In the genomic region with DNA sequence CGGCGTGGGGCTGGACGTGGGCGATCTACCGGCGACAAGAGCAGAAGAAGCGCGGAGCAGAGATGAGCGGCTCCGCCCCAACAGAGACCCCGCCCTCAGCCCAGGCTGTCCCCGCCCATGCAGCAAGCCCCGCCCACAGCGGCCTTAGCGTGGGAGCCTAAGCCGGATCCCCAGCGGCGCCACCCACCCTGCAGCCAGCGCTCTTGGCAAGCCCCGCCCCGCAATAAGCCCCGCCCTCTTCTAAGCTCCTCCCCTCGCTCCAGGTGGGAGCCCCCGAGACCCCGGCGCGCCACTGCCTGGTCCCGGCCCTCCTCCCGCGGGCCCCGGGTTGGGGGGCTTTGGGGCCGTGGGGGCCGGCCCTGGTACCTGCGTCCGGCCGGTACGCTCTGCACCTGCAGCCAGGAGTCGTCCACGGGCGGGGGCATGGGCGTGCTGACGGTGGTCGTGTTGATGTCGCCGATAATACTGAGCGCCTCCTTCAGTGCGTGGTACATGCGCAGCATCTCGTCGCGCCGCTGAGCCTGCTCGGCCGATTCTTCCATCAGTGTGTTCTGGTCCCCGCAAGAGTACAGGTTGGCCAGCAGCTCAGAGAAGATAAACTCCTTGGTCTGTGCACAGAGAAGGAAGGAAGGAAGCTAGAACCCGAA, we compare ENCODE assay signal across 7 mouse cellular contexts. TPM values are rescaled to one million over a fixed set of nuclear protein-coding genes. Genes with fewer than 3 reads are reported as not detected.
DNase-seq lines count a peak whose midpoint lies in the region; ATAC-seq and TF ChIP-seq lines count a peak whose summit lies in the region.

No protein-coding gene starts in this region.

- 3% methylated on average over 48 of the region's 56 CpGs for WGBS in forebrain, postnatal 0 days
- WGBS in hindbrain, embryonic 16.5 days = 2% methylated on average over 46 of the region's 56 CpGs
- WGBS in liver, embryonic 12.5 days (ENCODE audit: insufficient replicate concordance) = 1% methylated on average over 54 of the region's 56 CpGs
- 5% methylated on average over 47 of the region's 56 CpGs for WGBS in stomach, embryonic 15.5 days

- H3K9me3 ChIP-seq in forebrain, postnatal 0 days (ENCODE audit: low read length) = no peaks in the 10 kb centered on the region
- H3K9me3 ChIP-seq in hindbrain, embryonic 16.5 days (ENCODE audit: control insufficient read depth, low read length) = no peaks in the 10 kb centered on the region
- H3K9me3 ChIP-seq in liver, embryonic 12.5 days (replicated peaks) = no peaks in the 10 kb centered on the region
- H3K9me3 ChIP-seq in stomach, embryonic 15.5 days = no peaks in the 10 kb centered on the region

- peak overlapping the region; percentile 95 for H3K4me2 ChIP-seq in forebrain, postnatal 0 days (ENCODE audit: low read depth)
- peak overlapping the region; percentile 75 for H3K4me2 ChIP-seq in hindbrain, embryonic 16.5 days (ENCODE audit: low read length)
- peak overlapping the region; percentile 100 for H3K4me2 ChIP-seq in liver, embryonic 12.5 days
- peak overlapping the region; percentile 100 for H3K4me2 ChIP-seq in stomach, embryonic 15.5 days

- H3K4me3 ChIP-seq in forebrain, postnatal 0 days (ENCODE audit: low read depth, low read length) = peak overlapping the region; percentile 42
- H3K4me3 ChIP-seq in hindbrain, embryonic 16.5 days (ENCODE audit: low read length) = peak overlapping the region; percentile 43
- H3K4me3 ChIP-seq in liver, embryonic 12.5 days = peak overlapping the region; percentile 63
- peak overlapping the region; percentile 72 for H3K4me3 ChIP-seq in stomach, embryonic 15.5 days (replicated peaks)

- 0 out of 2 replicates have a peak, but pooled peaks have one; percentile 18 for TF ChIP-seq CTCF in forebrain, postnatal 0 days (IDR thresholded peaks at IDR 0.05; ENCODE audit: low read depth)

- peak overlapping the region; percentile 59 for H3K9ac ChIP-seq in forebrain, postnatal 0 days
- peak overlapping the region; percentile 61 for H3K9ac ChIP-seq in hindbrain, embryonic 16.5 days (ENCODE audit: low read depth, low read length)
- peak overlapping the region; percentile 68 for H3K9ac ChIP-seq in liver, embryonic 12.5 days
- H3K9ac ChIP-seq in stomach, embryonic 15.5 days = peak overlapping the region; percentile 69

- DNase-seq in T-cell, adult 2 months (ENCODE audit: low spot score) = peak; percentile 79
- peak; percentile 70 for DNase-seq in c-Kit-positive CD71-positive TER-119-negative erythroid progenitor cells, embryonic 14.5 days (ENCODE audit: low read depth)
- peak; percentile 82 for DNase-seq in forebrain, postnatal 0 days
- peak; percentile 85 for DNase-seq in naive thymus-derived CD4-positive, alpha-beta T cell, adult 2 months (ENCODE audit: low read depth)

- peaks cover 51% of the 10 kb centered on the region for H3K36me3 ChIP-seq in forebrain, postnatal 0 days (ENCODE audit: insufficient read depth)
- peaks cover 27% of the 10 kb centered on the region for H3K36me3 ChIP-seq in hindbrain, embryonic 16.5 days (ENCODE audit: control insufficient read depth, insufficient read depth, low read length)
- H3K36me3 ChIP-seq in liver, embryonic 12.5 days = peaks cover 9% of the 10 kb centered on the region; the same call in 1 of the 2 replicates
- H3K36me3 ChIP-seq in stomach, embryonic 15.5 days = peaks cover 18% of the 10 kb centered on the region; the same call in 1 of the 2 replicates

- H3K27ac ChIP-seq in forebrain, postnatal 0 days (ENCODE audit: low read depth, low read length) = 0 out of 2 replicates have a peak overlapping the region, but pooled peaks have one; percentile 21
- H3K27ac ChIP-seq in hindbrain, embryonic 16.5 days (ENCODE audit: low read depth, low read length) = peak overlapping the region; percentile 46; the same call in 1 of the 2 replicates
- H3K27ac ChIP-seq in liver, embryonic 12.5 days = no peak overlapping the region
- peak overlapping the region; percentile 35; the same call in 1 of the 2 replicates for H3K27ac ChIP-seq in stomach, embryonic 15.5 days

- ATAC-seq in forebrain, postnatal 0 days = peak; percentile 78
- peak; percentile 71 for ATAC-seq in hindbrain, embryonic 16.5 days
- ATAC-seq in liver, embryonic 12.5 days = peak; percentile 78
- peak; percentile 71 for ATAC-seq in stomach, embryonic 15.5 days (ENCODE audit: insufficient read depth, low FRiP score, low read depth)

- peaks cover 8% of the 10 kb centered on the region; the same call in 1 of the 2 replicates for H3K4me1 ChIP-seq in forebrain, postnatal 0 days (ENCODE audit: insufficient read depth)
- H3K4me1 ChIP-seq in hindbrain, embryonic 16.5 days (ENCODE audit: control insufficient read depth, insufficient read depth, low read depth, low read length) = peaks cover 8% of the 10 kb centered on the region
- peaks cover 25% of the 10 kb centered on the region for H3K4me1 ChIP-seq in liver, embryonic 12.5 days
- peaks cover 43% of the 10 kb centered on the region for H3K4me1 ChIP-seq in stomach, embryonic 15.5 days

- no peaks in the 10 kb centered on the region for H3K27me3 ChIP-seq in forebrain, postnatal 0 days (ENCODE audit: insufficient read depth, low read length)
- no peaks in the 10 kb centered on the region for H3K27me3 ChIP-seq in hindbrain, embryonic 16.5 days (replicated peaks; ENCODE audit: control insufficient read depth, insufficient read depth, low read length)
- peaks cover 76% of the 10 kb centered on the region for H3K27me3 ChIP-seq in liver, embryonic 12.5 days (replicated peaks)
- H3K27me3 ChIP-seq in stomach, embryonic 15.5 days (replicated peaks) = no peaks in the 10 kb centered on the region

RNA-seq across cellular contexts. Expression of gene Swi5, which starts 24.6 kb away (rescaled TPM):
- total RNA-seq in forebrain, postnatal 0 days (2014; rRNA removed) = 290 and 323 TPM in 2 replicates
- 407 and 445 TPM in 2 replicates for polyA plus RNA-seq in forebrain, postnatal 0 days (2015; fragmentation: Nextera tagmentation; extraction: Ambion mirVana)
- polyA plus RNA-seq in hindbrain, embryonic 16.5 days (2015; fragmentation: Nextera tagmentation; extraction: Ambion mirVana) = 378 and 447 TPM in 2 replicates
- 214 and 218 TPM in 2 replicates for polyA plus RNA-seq in liver, embryonic 12.5 days (2016; fragmentation: Nextera tagmentation; extraction: Ambion mirVana)
- 418 and 429 TPM in 2 replicates for polyA plus RNA-seq in stomach, embryonic 15.5 days (2015; fragmentation: Nextera tagmentation; extraction: Ambion mirVana)

RNA-seq across cellular contexts. Expression of gene Golga2, which starts 25.3 kb away (rescaled TPM):
- 62.2 and 64.4 TPM in 2 replicates for total RNA-seq in forebrain, postnatal 0 days (2014; rRNA removed)
- polyA plus RNA-seq in forebrain, postnatal 0 days (2015; fragmentation: Nextera tagmentation; extraction: Ambion mirVana) = 16.3 and 22.1 TPM in 2 replicates
- 25.5 and 30.1 TPM in 2 replicates for polyA plus RNA-seq in hindbrain, embryonic 16.5 days (2015; fragmentation: Nextera tagmentation; extraction: Ambion mirVana)
- polyA plus RNA-seq in liver, embryonic 12.5 days (2016; fragmentation: Nextera tagmentation; extraction: Ambion mirVana) = 13.0 and 14.4 TPM in 2 replicates
- polyA plus RNA-seq in stomach, embryonic 15.5 days (2015; fragmentation: Nextera tagmentation; extraction: Ambion mirVana) = 24.9 and 25.2 TPM in 2 replicates

RNA-seq across cellular contexts. Expression of gene Ciz1, which starts 39.7 kb away (rescaled TPM):
- total RNA-seq in forebrain, postnatal 0 days (2014; rRNA removed) = 62.6 and 78.2 TPM in 2 replicates
- 51.5 and 52.9 TPM in 2 replicates for polyA plus RNA-seq in forebrain, postnatal 0 days (2015; fragmentation: Nextera tagmentation; extraction: Ambion mirVana)
- 41.1 and 57.5 TPM in 2 replicates for polyA plus RNA-seq in hindbrain, embryonic 16.5 days (2015; fragmentation: Nextera tagmentation; extraction: Ambion mirVana)
- polyA plus RNA-seq in liver, embryonic 12.5 days (2016; fragmentation: Nextera tagmentation; extraction: Ambion mirVana) = 24.8 and 27.1 TPM in 2 replicates
- 33.8 and 41.6 TPM in 2 replicates for polyA plus RNA-seq in stomach, embryonic 15.5 days (2015; fragmentation: Nextera tagmentation; extraction: Ambion mirVana)

RNA-seq across cellular contexts. Expression of gene Dnm1, which starts 40.7 kb away (rescaled TPM):
- total RNA-seq in forebrain, postnatal 0 days (2014; rRNA removed) = 76.2 and 106 TPM in 2 replicates
- polyA plus RNA-seq in forebrain, postnatal 0 days (2015; fragmentation: Nextera tagmentation; extraction: Ambion mirVana) = 47.9 and 71.6 TPM in 2 replicates
- 71.2 and 79.0 TPM in 2 replicates for polyA plus RNA-seq in hindbrain, embryonic 16.5 days (2015; fragmentation: Nextera tagmentation; extraction: Ambion mirVana)
- polyA plus RNA-seq in liver, embryonic 12.5 days (2016; fragmentation: Nextera tagmentation; extraction: Ambion mirVana) = 2.4 and 3.1 TPM in 2 replicates
- polyA plus RNA-seq in stomach, embryonic 15.5 days (2015; fragmentation: Nextera tagmentation; extraction: Ambion mirVana) = 12.1 and 12.8 TPM in 2 replicates

RNA-seq across cellular contexts. Expression of gene Uck1, which starts 52.5 kb away (rescaled TPM):
- total RNA-seq in forebrain, postnatal 0 days (2014; rRNA removed) = 121 and 134 TPM in 2 replicates
- 92.7 and 105 TPM in 2 replicates for polyA plus RNA-seq in forebrain, postnatal 0 days (2015; fragmentation: Nextera tagmentation; extraction: Ambion mirVana)
- polyA plus RNA-seq in hindbrain, embryonic 16.5 days (2015; fragmentation: Nextera tagmentation; extraction: Ambion mirVana) = 99.1 and 101 TPM in 2 replicates
- polyA plus RNA-seq in liver, embryonic 12.5 days (2016; fragmentation: Nextera tagmentation; extraction: Ambion mirVana) = 39.9 and 42.0 TPM in 2 replicates
- polyA plus RNA-seq in stomach, embryonic 15.5 days (2015; fragmentation: Nextera tagmentation; extraction: Ambion mirVana) = 59.6 and 65.4 TPM in 2 replicates
